Mouse (Mus musculus): ENCODE data around the gene Vmn1r18.
"Not testable (repeated sequence)": the region's sequence is repeated elsewhere in the genome, so short reads cannot be mapped to it uniquely, and the experiment has no call there.

DNA sequence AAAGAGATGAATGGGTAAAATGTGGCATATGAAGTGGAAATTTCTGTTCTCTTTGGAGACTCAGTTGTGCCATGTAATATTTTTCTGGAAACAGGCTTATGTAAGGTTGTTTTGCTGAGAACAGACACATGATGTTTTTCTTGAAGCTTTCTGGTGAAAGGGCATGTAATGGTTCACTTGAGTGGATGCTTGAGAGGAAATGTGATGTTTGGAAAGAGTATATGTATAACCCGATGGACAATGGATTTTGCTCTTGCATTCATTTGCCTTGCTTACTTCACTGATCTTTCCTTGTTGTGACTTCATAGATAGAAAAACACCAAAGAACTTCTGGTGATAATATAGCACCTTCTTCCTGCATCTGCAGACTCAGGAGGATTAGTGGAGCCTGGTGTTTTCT, 29.7 kb downstream of the Vmn1r18 start:
- TF ChIP-seq MYOD1 (IDR thresholded peaks at IDR 0.05; ENCODE audit: control insufficient read depth, insufficient read length, low read depth); MAX (IDR thresholded peaks at IDR 0.05); MYOG (IDR thresholded peaks at IDR 0.05; ENCODE audit: control insufficient read depth, extremely low read depth, insufficient read length); CTCF (IDR thresholded peaks at IDR 0.05; ENCODE audit: control insufficient read depth, insufficient read depth, insufficient read length): not testable (repeated sequence)
